Mouse (Mus musculus): ENCODE results near the gene Plac9b. TPM values are rescaled to one million over a fixed set of nuclear protein-coding genes. Genes with fewer than 3 reads are reported as not detected.
"Not testable (repeated sequence)": the region's sequence is repeated elsewhere in the genome, so short reads cannot be mapped to it uniquely, and the experiment has no call there.

The Plac9b gene
- 13.0 and 17.8 TPM in 2 replicates for polyA plus RNA-seq (2012; rRNA removed)

GRCm38 (mm10) chr14:26182380-26182779, at the start of gene Plac9b:
TSS of gene Plac9b (minus strand) at chr14:26182480.
- not testable (repeated sequence) for H3K4me1 ChIP-seq (ENCODE audit: control insufficient read depth, insufficient read depth, insufficient read length); DNase-seq (ENCODE audit: low read depth in 1 of 2, low spot score in 2 of 2); H3K36me3 ChIP-seq (ENCODE audit: control insufficient read depth, insufficient read depth, low read length); H3K4me3 ChIP-seq (ENCODE audit: extremely low read depth, insufficient read depth, insufficient read length); H3K27ac ChIP-seq (ENCODE audit: insufficient read depth, low read length); H3K27me3 ChIP-seq (ENCODE audit: control insufficient read depth, insufficient read depth, low read length)
- no CpG with 5 or more reads among the region's 10 CpGs for WGBS

GRCm38 (mm10) chr14:26216233-26217000, 34.1 kb upstream of the Plac9b start:
- WGBS = no CpG with 5 or more reads among the region's 5 CpGs

GRCm38 (mm10) chr14:26206926-26207247, 24.6 kb upstream of the Plac9b start, which contains the start of gene Tmem254b:
TSS of gene Tmem254b (minus strand) at chr14:26207041.
- H3K36me3 ChIP-seq (ENCODE audit: control insufficient read depth, insufficient read depth, low read length); H3K27ac ChIP-seq (ENCODE audit: insufficient read depth, low read length); H3K4me3 ChIP-seq (ENCODE audit: extremely low read depth, insufficient read depth, insufficient read length); H3K4me1 ChIP-seq (ENCODE audit: control insufficient read depth, insufficient read depth, insufficient read length); H3K27me3 ChIP-seq (ENCODE audit: control insufficient read depth, insufficient read depth, low read length); DNase-seq (ENCODE audit: low read depth in 1 of 2, low spot score in 2 of 2): not testable (repeated sequence)
- WGBS = no CpG with 5 or more reads among the region's 10 CpGs

More at GRCm38 (mm10) chr14:26216233-26217000, 34.1 kb upstream of the Plac9b start:
- not testable (repeated sequence) for DNase-seq (ENCODE audit: low read depth in 1 of 2, low spot score in 2 of 2); H3K4me3 ChIP-seq (ENCODE audit: extremely low read depth, insufficient read depth, insufficient read length); H3K4me1 ChIP-seq (ENCODE audit: control insufficient read depth, insufficient read depth, insufficient read length); H3K27me3 ChIP-seq (ENCODE audit: control insufficient read depth, insufficient read depth, low read length); H3K27ac ChIP-seq (ENCODE audit: insufficient read depth, low read length); H3K36me3 ChIP-seq (ENCODE audit: control insufficient read depth, insufficient read depth, low read length)

- not testable (repeated sequence) for H3K27ac ChIP-seq (ENCODE audit: insufficient read depth, low read length); H3K4me3 ChIP-seq (ENCODE audit: extremely low read depth, insufficient read depth, insufficient read length); H3K4me1 ChIP-seq (ENCODE audit: control insufficient read depth, insufficient read depth, insufficient read length); DNase-seq (ENCODE audit: low read depth in 1 of 2, low spot score in 2 of 2); H3K27me3 ChIP-seq (ENCODE audit: control insufficient read depth, insufficient read depth, low read length); H3K36me3 ChIP-seq (ENCODE audit: control insufficient read depth, insufficient read depth, low read length)
- no CpG with 5 or more reads among the region's 44 CpGs for WGBS
These were observed 24.1 kb upstream of the Plac9b start for GRCm38 (mm10) chr14:26206197-26206925.

- WGBS = no CpG with 5 or more reads among the region's 3 CpGs
- H3K4me3 ChIP-seq (ENCODE audit: extremely low read depth, insufficient read depth, insufficient read length); H3K27ac ChIP-seq (ENCODE audit: insufficient read depth, low read length); H3K4me1 ChIP-seq (ENCODE audit: control insufficient read depth, insufficient read depth, insufficient read length); H3K36me3 ChIP-seq (ENCODE audit: control insufficient read depth, insufficient read depth, low read length); H3K27me3 ChIP-seq (ENCODE audit: control insufficient read depth, insufficient read depth, low read length); DNase-seq (ENCODE audit: low read depth in 1 of 2, low spot score in 2 of 2): not testable (repeated sequence)
These were observed 15.6 kb upstream of the Plac9b start for GRCm38 (mm10) chr14:26197851-26198250.

GRCm38 (mm10) chr14:26188361-26188760, 6.1 kb upstream of the Plac9b start:
- no CpG with 5 or more reads among the region's 8 CpGs for WGBS
- H3K4me1 ChIP-seq (ENCODE audit: control insufficient read depth, insufficient read depth, insufficient read length); H3K27ac ChIP-seq (ENCODE audit: insufficient read depth, low read length); H3K27me3 ChIP-seq (ENCODE audit: control insufficient read depth, insufficient read depth, low read length); DNase-seq (ENCODE audit: low read depth in 1 of 2, low spot score in 2 of 2); H3K36me3 ChIP-seq (ENCODE audit: control insufficient read depth, insufficient read depth, low read length); H3K4me3 ChIP-seq (ENCODE audit: extremely low read depth, insufficient read depth, insufficient read length): not testable (repeated sequence)

GRCm38 (mm10) chr14:26186638-26187037, 4.4 kb upstream of the Plac9b start:
- not testable (repeated sequence) for H3K27me3 ChIP-seq (ENCODE audit: control insufficient read depth, insufficient read depth, low read length); H3K27ac ChIP-seq (ENCODE audit: insufficient read depth, low read length); H3K36me3 ChIP-seq (ENCODE audit: control insufficient read depth, insufficient read depth, low read length); H3K4me1 ChIP-seq (ENCODE audit: control insufficient read depth, insufficient read depth, insufficient read length); DNase-seq (ENCODE audit: low read depth in 1 of 2, low spot score in 2 of 2); H3K4me3 ChIP-seq (ENCODE audit: extremely low read depth, insufficient read depth, insufficient read length)
- WGBS = no CpG with 5 or more reads among the region's 9 CpGs

- not testable (repeated sequence) for H3K4me3 ChIP-seq (ENCODE audit: extremely low read depth, insufficient read depth, insufficient read length); DNase-seq (ENCODE audit: low read depth in 1 of 2, low spot score in 2 of 2)
- no CpG with 5 or more reads among the region's 10 CpGs for WGBS
These were observed 620 bp downstream of the Plac9b start for GRCm38 (mm10) chr14:26181660-26182059.

GRCm38 (mm10) chr14:26175028-26175427, 7.3 kb downstream of the Plac9b start:
- DNase-seq (ENCODE audit: low read depth in 1 of 2, low spot score in 2 of 2); H3K4me1 ChIP-seq (ENCODE audit: control insufficient read depth, insufficient read depth, insufficient read length); H3K27ac ChIP-seq (ENCODE audit: insufficient read depth, low read length); H3K4me3 ChIP-seq (ENCODE audit: extremely low read depth, insufficient read depth, insufficient read length); H3K36me3 ChIP-seq (ENCODE audit: control insufficient read depth, insufficient read depth, low read length); H3K27me3 ChIP-seq (ENCODE audit: control insufficient read depth, insufficient read depth, low read length): not testable (repeated sequence)
- WGBS = no CpG with 5 or more reads among the region's 6 CpGs

More at GRCm38 (mm10) chr14:26181660-26182059, 620 bp downstream of the Plac9b start:
- H3K27ac ChIP-seq (ENCODE audit: insufficient read depth, low read length); H3K27me3 ChIP-seq (ENCODE audit: control insufficient read depth, insufficient read depth, low read length); H3K36me3 ChIP-seq (ENCODE audit: control insufficient read depth, insufficient read depth, low read length); H3K4me1 ChIP-seq (ENCODE audit: control insufficient read depth, insufficient read depth, insufficient read length): not testable (repeated sequence)

- not testable (repeated sequence) for H3K27me3 ChIP-seq (ENCODE audit: control insufficient read depth, insufficient read depth, low read length); H3K36me3 ChIP-seq (ENCODE audit: control insufficient read depth, insufficient read depth, low read length); H3K27ac ChIP-seq (ENCODE audit: insufficient read depth, low read length); DNase-seq (ENCODE audit: low read depth in 1 of 2, low spot score in 2 of 2); H3K4me3 ChIP-seq (ENCODE audit: extremely low read depth, insufficient read depth, insufficient read length); H3K4me1 ChIP-seq (ENCODE audit: control insufficient read depth, insufficient read depth, insufficient read length)
- WGBS = no CpG with 5 or more reads among the region's 3 CpGs
These were observed 8.3 kb downstream of the Plac9b start for GRCm38 (mm10) chr14:26173955-26174354.

GRCm38 (mm10) chr14:26165266-26165665, 17.0 kb downstream of the Plac9b start:
- H3K27ac ChIP-seq (ENCODE audit: insufficient read depth, low read length); H3K4me1 ChIP-seq (ENCODE audit: control insufficient read depth, insufficient read depth, insufficient read length); H3K27me3 ChIP-seq (ENCODE audit: control insufficient read depth, insufficient read depth, low read length); DNase-seq (ENCODE audit: low read depth in 1 of 2, low spot score in 2 of 2); H3K4me3 ChIP-seq (ENCODE audit: extremely low read depth, insufficient read depth, insufficient read length); H3K36me3 ChIP-seq (ENCODE audit: control insufficient read depth, insufficient read depth, low read length): not testable (repeated sequence)
- WGBS = no CpG with 5 or more reads among the region's 12 CpGs
